Mouse (Mus musculus) layer of hippocampus, adult 2 months (tissue): ENCODE measurements around the gene Folr2. TPM values are rescaled to one million over a fixed set of nuclear protein-coding genes. Genes with fewer than 3 reads are reported as not detected.
A peak's percentile ranks its signal among the peaks of the same experiment; 100 is the strongest.

Experiments used
- DNase-seq, 2 experiments: peaks; one replicate each; pipeline ENCODE4 v3.0.0; 2022; ENCODE audit warnings: low spot score in 2 of 2
- H3K27ac ChIP-seq: fragments of 200-600 bp; 2 replicates; pipeline ENCODE4 v1.8.1; 2022
- H3K4me3 ChIP-seq: fragments of 200-600 bp; 2 replicates; pipeline ENCODE4 v1.8.1; 2022; ENCODE audit warnings: mild to moderate bottlenecking
- CTCF ChIP-seq: fragments of 200-600 bp; conservative IDR thresholded peaks from 2 replicates; pipeline ENCODE4 v1.8.1; 2022; ENCODE audit warnings: antibody characterized with exemption, mild to moderate bottlenecking, moderate library complexity
- total RNA-seq, 2 experiments: library from RNA; stranded (reverse); gene quantifications; 2 replicates each; pipeline ENCODE4 v1.2.3; 2021

The Folr2 gene
- total RNA-seq, 2 experiments from 2014 or later: 0.36 TPM; not detected in 1

- no peak for DNase-seq
- no peak for TF ChIP-seq CTCF
- no peak overlapping the region for H3K4me3 ChIP-seq
- H3K27ac ChIP-seq: no peak overlapping the region
Observed at GRCm38 (mm10) chr7:101882413-101883154, 25.6 kb upstream of the Folr2 start.

- no peak overlapping the region; the same call in 1 of the 2 replicates for H3K27ac ChIP-seq
- TF ChIP-seq CTCF: no peak
- peak; percentile 48 to 56 for DNase-seq
- H3K4me3 ChIP-seq: no peak overlapping the region
Observed at GRCm38 (mm10) chr7:101880855-101881254, 23.9 kb upstream of the Folr2 start.

- Histone ChIP-seq H3K27ac (no peak overlapping the region), H3K4me3 (no peak overlapping the region)
- no peak for TF ChIP-seq CTCF
- no peak for DNase-seq
Observed at GRCm38 (mm10) chr7:101875978-101876377, 19.0 kb upstream of the Folr2 start.

- TF ChIP-seq CTCF: no peak
- Histone ChIP-seq H3K4me3 (no peak overlapping the region), H3K27ac (no peak overlapping the region)
- no peak for DNase-seq
Observed at GRCm38 (mm10) chr7:101871296-101871695, 14.3 kb upstream of the Folr2 start.

- Histone ChIP-seq H3K27ac (no peak within 1 kb of the TSS), H3K4me3 (no peak within 1 kb of the TSS)
- no peak for TF ChIP-seq CTCF
- no peak for DNase-seq
Observed at GRCm38 (mm10) chr7:101870629-101871028, 13.6 kb upstream of the Folr2 start, which contains the start of gene Folr1. Gene Folr1, minus strand, starts transcription at chr7:101870788.

GRCm38 (mm10) chr7:101869163-101869500, 12.1 kb upstream of the Folr2 start:
- no peak overlapping the region for H3K27ac ChIP-seq
- no peak for DNase-seq
- no peak for TF ChIP-seq CTCF

GRCm38 (mm10) chr7:101868241-101869162, 11.5 kb upstream of the Folr2 start:
- no peak for TF ChIP-seq CTCF
- no peak for DNase-seq
- H3K4me3 ChIP-seq: no peak overlapping the region
- H3K27ac ChIP-seq: no peak overlapping the region

More at GRCm38 (mm10) chr7:101869163-101869500, 12.1 kb upstream of the Folr2 start:
- H3K4me3 ChIP-seq: no peak overlapping the region

- no peak for DNase-seq
- no peak overlapping the region for H3K27ac ChIP-seq
- H3K4me3 ChIP-seq: no peak overlapping the region
- no peak for TF ChIP-seq CTCF
Observed at GRCm38 (mm10) chr7:101867482-101867881, 10.5 kb upstream of the Folr2 start.

GRCm38 (mm10) chr7:101866491-101867265, 9.7 kb upstream of the Folr2 start:
- no peak overlapping the region for H3K27ac ChIP-seq
- no peak overlapping the region for H3K4me3 ChIP-seq
- TF ChIP-seq CTCF: no peak
- DNase-seq: no peak

- no peak for DNase-seq
- no peak within 1 kb of the TSS for H3K27ac ChIP-seq
- TF ChIP-seq CTCF: no peak
Observed at GRCm38 (mm10) chr7:101863415-101863814, 6.4 kb upstream of the Folr2 start, which contains the start of gene Anapc15. Gene Anapc15, plus strand, starts transcription at chr7:101863715.

GRCm38 (mm10) chr7:101862291-101862690, 5.3 kb upstream of the Folr2 start:
- no peak for DNase-seq
- no peak overlapping the region for H3K27ac ChIP-seq
- TF ChIP-seq CTCF: peak; percentile 33
- H3K4me3 ChIP-seq: no peak overlapping the region

More at GRCm38 (mm10) chr7:101863415-101863814, 6.4 kb upstream of the Folr2 start, which contains the start of gene Anapc15:
- H3K4me3 ChIP-seq: no peak within 1 kb of the TSS

GRCm38 (mm10) chr7:101860978-101861377, 4.0 kb upstream of the Folr2 start:
- no peak for DNase-seq
- Histone ChIP-seq H3K27ac (no peak overlapping the region), H3K4me3 (no peak overlapping the region)
- TF ChIP-seq CTCF: no peak

GRCm38 (mm10) chr7:101858362-101858761, 1.4 kb upstream of the Folr2 start:
- Histone ChIP-seq H3K27ac (no peak overlapping the region), H3K4me3 (no peak overlapping the region)
- TF ChIP-seq CTCF: no peak
- no peak for DNase-seq
